Comparison of ENCODE assay signal across 22 mouse cellular contexts in the genomic region with DNA sequence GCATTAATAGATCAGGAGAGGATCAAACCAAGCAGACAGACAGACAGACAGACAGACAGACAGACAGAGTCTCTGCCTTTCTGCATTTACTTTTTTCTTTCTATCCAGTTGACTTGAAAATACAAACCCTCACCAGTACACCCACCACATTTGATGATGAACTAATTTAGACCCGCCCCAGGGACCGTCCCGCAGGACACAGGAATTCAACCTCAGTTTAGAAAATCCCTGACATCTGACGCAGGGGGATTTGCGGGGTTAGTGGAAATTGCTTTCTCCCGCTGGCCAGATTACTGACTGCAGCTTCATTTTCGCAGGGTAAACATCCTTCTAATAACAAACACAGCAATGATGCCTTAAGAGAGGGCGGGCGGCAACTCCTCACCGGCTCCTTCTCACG. TPM values are rescaled to one million over a fixed set of nuclear protein-coding genes. Genes with fewer than 3 reads are reported as not detected.
"Had no signal": no experiment of that assay in that cellular context is flagged by ENCODE, and none has a peak within 500 bp of the region (broad histone marks: within the 10 kb centered on the region; RNA-seq: fewer than 3 reads in every experiment).

A gene (plus strand): TSS at position 301 of the 400 bp plus-strand sequence.

- H3K9me3 ChIP-seq: lung, embryonic 15.5 days; megakaryocyte, embryonic 14.5 days; midbrain, embryonic 12.5 days; neural tube, embryonic 12.5 days; stomach, embryonic 15.5 days had no signal

- ATAC-seq: liver, postnatal 0 days; lung, postnatal 0 days; midbrain, embryonic 16.5 days had no signal

- H3K27me3 ChIP-seq: lung, embryonic 15.5 days; midbrain, embryonic 12.5 days; neural tube, embryonic 12.5 days; stomach, embryonic 15.5 days had no signal

- H3K9ac ChIP-seq: liver, postnatal 0 days; lung, embryonic 15.5 days; midbrain, embryonic 12.5 days; neural tube, embryonic 12.5 days; stomach, embryonic 15.5 days had no signal

- H3K4me2 ChIP-seq: lung, embryonic 15.5 days; midbrain, embryonic 12.5 days; neural tube, embryonic 12.5 days; stomach, embryonic 15.5 days had no signal

- DNase-seq: liver, postnatal 0 days; lung, adult 2 months; lung, postnatal 14 days; lung, postnatal 36 days; midbrain, embryonic 14.5 days; right cerebral cortex, postnatal 14 days; thymus, adult 18-20 months; thymus, postnatal 14 days; thymus, postnatal 36 days had no signal

- H3K27ac ChIP-seq: lung, embryonic 15.5 days; macrophage; midbrain, embryonic 12.5 days; neural tube, embryonic 12.5 days; stomach, embryonic 15.5 days had no signal

- H3K36me3 ChIP-seq: lung, embryonic 15.5 days; midbrain, embryonic 12.5 days; neural tube, embryonic 12.5 days; stomach, embryonic 15.5 days had no signal

- H3K4me1 ChIP-seq: lung, embryonic 15.5 days; megakaryocyte, embryonic 14.5 days; midbrain, embryonic 12.5 days; neural tube, embryonic 12.5 days; stomach, embryonic 15.5 days had no signal

- H3K4me3 ChIP-seq: lung, embryonic 15.5 days; megakaryocyte, embryonic 14.5 days; midbrain, embryonic 12.5 days; neural tube, embryonic 12.5 days; stomach, embryonic 15.5 days had no signal

RNA-seq across cellular contexts. Expression of the gene that starts here (rescaled TPM):
- total RNA-seq: megakaryocyte progenitor cell, adult 5-6 weeks; monocyte, adult 5-6 weeks; neutrophil, adult 5-6 weeks had no signal
- polyA plus RNA-seq: liver, postnatal 0 days; lung, embryonic 15.5 days; lung, postnatal 0 days; macrophage; midbrain, embryonic 12.5 days; neural tube, embryonic 12.5 days; spleen, adult 2 months; stomach, embryonic 15.5 days; thymus, postnatal 0 days had no signal
